Mouse (Mus musculus): ENCODE data around the gene Tecta. TPM values are rescaled to one million over a fixed set of nuclear protein-coding genes. Genes with fewer than 3 reads are reported as not detected.

Tecta gene
- total RNA-seq, 2 experiments from 2014 or later: 0.56 to 0.75 TPM

DNA sequence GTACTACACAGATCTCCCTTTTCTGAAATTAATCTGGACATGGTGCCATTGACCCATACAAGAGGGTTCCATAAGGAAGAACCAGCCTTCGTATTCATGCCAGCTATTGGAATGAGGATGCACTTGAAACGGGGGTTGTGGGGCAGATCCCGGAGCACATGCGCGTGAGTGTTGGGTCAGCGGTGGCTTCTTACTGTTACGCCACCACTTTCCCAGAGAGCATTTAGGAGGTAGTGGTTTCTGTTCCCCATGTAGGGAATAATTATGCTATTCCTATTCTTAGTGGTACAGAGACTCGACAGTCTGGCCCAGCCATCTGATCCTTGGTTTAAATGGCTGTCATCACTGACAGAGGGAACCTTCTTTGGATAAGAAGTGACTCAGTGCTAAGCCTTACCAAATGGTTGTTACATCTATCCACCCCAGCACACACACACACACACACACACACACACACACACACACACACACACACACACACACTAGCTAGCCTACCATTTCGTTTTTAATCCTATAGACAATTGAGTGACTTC is 81.2 kb downstream of the Tecta start:
- no peak for DNase-seq

DNA sequence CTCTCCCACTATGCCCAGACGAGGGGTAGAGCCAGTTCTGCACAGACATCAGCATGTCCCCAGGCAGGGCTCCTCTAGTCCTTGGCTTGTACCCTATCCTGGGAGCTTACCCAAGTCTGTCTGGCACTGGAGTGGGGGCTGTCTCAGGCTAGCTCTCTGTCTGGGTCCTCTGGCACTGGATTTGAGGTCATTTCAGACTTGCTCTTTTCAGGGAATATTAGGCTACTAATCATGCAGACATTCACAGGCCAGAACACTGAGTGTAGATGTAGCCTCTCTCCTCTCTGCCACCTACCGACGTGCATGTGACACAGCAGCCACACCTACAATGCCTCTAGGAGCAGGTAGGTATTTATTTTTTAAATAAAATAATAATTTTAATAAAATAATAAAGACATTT is 82.4 kb downstream of the Tecta start:
- peak; percentile 10 for DNase-seq

GRCm38 (mm10) chr9:42315816-42316215 is 83.9 kb downstream of the Tecta start:
- no peak for DNase-seq

DNA sequence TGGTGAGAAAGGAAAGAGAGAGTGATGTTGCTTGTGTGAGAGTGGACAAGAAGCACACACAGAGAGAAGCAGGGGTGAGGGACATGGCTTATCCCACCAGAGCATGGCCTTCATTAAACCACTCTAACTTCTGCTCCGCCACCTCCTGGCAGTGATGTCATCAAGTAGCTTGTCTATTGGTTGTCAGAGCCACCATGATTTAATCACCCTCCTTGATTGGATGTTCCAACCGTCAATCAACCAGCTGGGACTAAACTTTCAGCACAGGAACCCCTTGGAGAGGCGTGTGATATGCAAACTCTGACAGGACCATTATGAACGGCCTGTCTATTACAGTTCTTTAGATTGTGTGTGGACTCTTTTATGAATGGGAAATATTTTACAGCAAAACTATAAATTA is 84.8 kb downstream of the Tecta start:
- DNase-seq: no peak

GRCm38 (mm10) chr9:42314388-42314787 is 85.3 kb downstream of the Tecta start:
- DNase-seq: no peak

DNA sequence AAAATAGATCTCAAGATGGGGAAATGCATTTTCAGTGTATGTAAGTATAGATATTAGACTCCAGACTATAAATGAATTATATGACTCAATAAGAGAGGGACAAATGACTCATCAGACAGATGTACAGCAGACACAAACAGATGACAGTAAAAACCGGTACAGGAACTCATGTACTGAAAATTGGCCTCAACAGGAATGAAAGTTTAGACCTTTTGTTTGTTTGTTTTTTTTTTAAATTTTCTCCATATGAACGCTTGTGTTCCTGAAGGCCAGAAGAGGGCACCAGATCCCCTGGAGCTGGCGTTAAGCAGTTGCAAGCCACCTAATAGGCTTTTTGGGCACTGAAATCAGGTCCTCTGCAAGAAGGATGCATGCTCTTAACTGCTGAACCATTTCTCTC is 85.9 kb downstream of the Tecta start:
- DNase-seq: no peak

GRCm38 (mm10) chr9:42311311-42311710 is 88.4 kb downstream of the Tecta start:
- no peak for DNase-seq

- no peak for DNase-seq
Measured at GRCm38 (mm10) chr9:42303894-42304293, 95.8 kb downstream of the Tecta start.

DNA sequence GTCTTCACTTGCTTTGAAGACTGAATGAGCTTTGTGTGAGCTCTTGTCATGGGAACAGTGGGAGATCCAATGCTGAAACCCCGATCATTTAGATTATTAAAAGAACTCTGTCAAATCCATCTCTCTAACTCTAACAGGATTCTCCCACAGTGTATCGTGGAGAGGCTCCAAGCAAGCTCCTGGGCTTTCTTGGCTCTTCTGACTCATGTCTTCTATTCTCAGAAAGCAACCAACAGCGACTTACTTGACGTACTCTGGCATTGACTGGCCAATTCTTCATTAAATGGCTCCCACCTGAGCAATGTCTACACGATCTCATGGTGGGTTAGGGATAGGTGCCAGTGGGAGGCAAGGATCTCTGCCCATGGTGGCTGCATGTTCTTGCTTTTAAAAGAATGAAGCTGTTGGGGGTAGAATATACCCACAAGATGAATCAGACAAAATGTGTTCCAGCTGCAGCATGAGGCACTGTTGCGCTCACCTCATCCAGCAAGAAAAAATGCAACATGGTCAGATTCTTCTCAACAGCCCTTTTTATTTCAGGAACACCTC is 98.6 kb downstream of the Tecta start:
- DNase-seq: no peak

GRCm38 (mm10) chr9:42296297-42296922 is 103.3 kb downstream of the Tecta start:
- no peak for DNase-seq

GRCm38 (mm10) chr9:42294131-42294530 is 105.6 kb downstream of the Tecta start:
- no peak for DNase-seq

DNA sequence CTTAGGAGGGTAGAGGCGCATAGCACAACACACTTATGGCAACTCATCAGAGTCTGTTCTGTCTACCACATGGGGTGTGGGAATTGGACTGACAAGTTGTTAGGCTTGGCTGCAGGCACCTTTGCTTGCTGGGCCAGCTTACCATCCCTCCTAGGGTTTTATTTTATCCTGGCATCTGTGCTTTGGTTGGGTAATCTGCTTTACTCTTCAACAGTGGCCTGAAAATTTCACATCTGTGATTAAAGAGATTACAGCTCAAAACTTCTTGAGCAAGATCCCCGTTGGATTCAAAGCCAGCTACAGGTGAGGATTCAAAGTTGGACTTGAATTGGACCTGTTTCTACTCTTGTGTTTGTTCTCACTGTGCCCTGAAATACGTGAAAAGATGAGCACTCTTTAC is 106.1 kb downstream of the Tecta start:
- no peak for DNase-seq

- no peak for DNase-seq
Measured at GRCm38 (mm10) chr9:42293051-42293450, 106.7 kb downstream of the Tecta start.

GRCm38 (mm10) chr9:42279676-42280075 is 120.1 kb downstream of the Tecta start:
- no peak for DNase-seq

Small RNA genes within 50 kb of the gene (microRNA-seq; reads per million reads assigned to microRNA genes)
- 0 reads per million in 2 experiments for gene Gm44311 (ENCODE audit: borderline replicate concordance in 2 of 2)

Other genes starting within 250 kb of the Tecta start
- 10 to 100 TPM; 16.4 to 18.1 TPM for gene Sc5d, start 135.7 kb downstream of the Tecta start, total RNA-seq (2021)
- 10 to 100 TPM; 17.0 to 17.6 TPM for gene Tbcel, start 107.9 kb upstream of the Tecta start, total RNA-seq (2021)